Mouse (Mus musculus) heart, embryonic 11.5 days (tissue): Measurements from ENCODE around the gene Mphosph9. TPM values are rescaled to one million over a fixed set of nuclear protein-coding genes. Genes with fewer than 3 reads are reported as not detected.
"Not testable (repeated sequence)": the region's sequence is repeated elsewhere in the genome, so short reads cannot be mapped to it uniquely, and the experiment has no call there.

Experiments
- ATAC-seq: fragments of 200-750 bp; cut with Nextera tagmentation; replicated peaks from 2 replicates; pipeline ENCODE4 v1.8.0; 2017; ENCODE audit warnings: moderate library complexity; ENCODE audit not compliant: insufficient number of reproducible peaks, low FRiP score, low TSS enrichment
- H3K27ac ChIP-seq: fragments of 300-500 bp; sonication (generic); 2 replicates; pipeline ENCODE4 v1.5.1; 2014; ENCODE audit warnings: mild to moderate bottlenecking, low read depth, low read length
- H3K27me3 ChIP-seq: fragments of 300-500 bp; sonication (generic); 2 replicates; pipeline ENCODE4 v1.6.1; 2014; ENCODE audit warnings: mild to moderate bottlenecking, low read length, mixed read lengths; ENCODE audit not compliant: control insufficient read depth, insufficient read depth
- H3K36me3 ChIP-seq: fragments of 300-500 bp; sonication (generic); 2 replicates; pipeline ENCODE4 v1.6.1; 2014; ENCODE audit warnings: mild to moderate bottlenecking, low read length, moderate library complexity, mixed read lengths; ENCODE audit not compliant: control insufficient read depth, insufficient read depth
- H3K4me1 ChIP-seq: fragments of 300-500 bp; sonication (generic); 2 replicates; pipeline ENCODE4 v1.6.1; 2014; ENCODE audit warnings: low read length; ENCODE audit not compliant: control insufficient read depth, insufficient read depth
- H3K4me2 ChIP-seq: fragments of 300-500 bp; sonication (generic); 2 replicates; pipeline ENCODE4 v1.6.1; 2014; ENCODE audit warnings: mild to moderate bottlenecking, moderate library complexity
- H3K4me3 ChIP-seq: fragments of 300-500 bp; sonication (generic); 2 replicates; pipeline ENCODE4 v1.5.1; 2014; ENCODE audit warnings: low read depth, low read length
- H3K9ac ChIP-seq: fragments of 300-500 bp; sonication (generic); 2 replicates; pipeline ENCODE4 v1.6.1; 2014; ENCODE audit warnings: mild to moderate bottlenecking, low read depth, low read length, moderate library complexity
- H3K9me3 ChIP-seq: fragments of 300-500 bp; sonication (generic); replicated peaks from 2 replicates; pipeline ENCODE4 v1.6.1; 2016; ENCODE audit warnings: low read length; ENCODE audit not compliant: control insufficient read depth
- WGBS: fragments of 180-500 bp; shearing (Covaris S2); extraction: QIAGEN DNeasy Blood & Tissue Kit; methylation state at CpG from one replicate; pipeline ENCODE4 v1.1.7; 2014; ENCODE audit not compliant: insufficient replicate concordance; 5-methylcytosine and 5-hydroxymethylcytosine counted together
- polyA plus RNA-seq: library from polyadenylated mRNA; unstranded; fragments of >200 nt; fragmentation: Nextera tagmentation; extraction: Ambion mirVana; gene quantifications from 2 replicates; pipeline ENCODE4 v1.2.1, GENCODE M21; 2014

Gene Mphosph9
- polyA plus RNA-seq = 11.5 and 15.5 TPM in 2 replicates

- under 1% methylated on average over 71 of the region's 72 CpGs for WGBS
- peak within 1 kb of the TSS; percentile 89 for H3K4me2 ChIP-seq
- no peaks in the 10 kb centered on the region for H3K36me3 ChIP-seq
- no peaks in the 10 kb centered on the region for H3K9me3 ChIP-seq
- H3K9ac ChIP-seq = peak within 1 kb of the TSS; percentile 86
- peak within 1 kb of the TSS; percentile 85 for H3K27ac ChIP-seq
- H3K27me3 ChIP-seq = no peaks in the 10 kb centered on the region
- peak; percentile 97 for ATAC-seq
- H3K4me3 ChIP-seq = peak within 1 kb of the TSS; percentile 57
- peaks cover 9% of the 10 kb centered on the region for H3K4me1 ChIP-seq
These were observed at the start of gene Mphosph9, which contains the start of gene 2810006K23Rik for GRCm38 (mm10) chr5:124327510-124328364. Gene Mphosph9, minus strand, starts transcription at chr5:124327972. Gene 2810006K23Rik, plus strand, starts transcription at chr5:124328089.

DNA sequence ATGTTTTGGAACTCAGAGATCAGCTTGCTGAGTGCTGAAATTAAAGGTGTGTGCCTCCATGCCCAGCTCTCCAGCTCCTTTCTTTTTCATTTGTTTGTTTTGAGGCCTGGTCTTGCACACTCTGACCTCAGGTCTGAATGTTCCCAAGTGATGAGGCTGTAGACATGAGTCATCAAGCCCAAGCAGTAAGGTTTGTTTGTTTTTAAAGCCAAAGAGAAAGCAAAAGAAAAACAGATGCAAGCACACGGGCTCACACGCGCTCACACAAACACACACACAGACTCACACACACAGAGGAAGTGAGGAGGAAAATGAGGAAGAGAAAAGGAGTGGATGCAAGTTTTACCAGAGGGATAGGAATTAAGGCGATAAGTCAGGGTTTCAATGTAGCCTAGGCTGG is 49.4 kb upstream of the Mphosph9 start:
- 85% methylated on average over 4 of the region's 4 CpGs for WGBS
- H3K27ac ChIP-seq = no peak overlapping the region
- H3K9me3 ChIP-seq = no peaks in the 10 kb centered on the region
- no peak overlapping the region for H3K4me2 ChIP-seq
- ATAC-seq = no peak
- no peak overlapping the region for H3K4me3 ChIP-seq
- H3K9ac ChIP-seq = no peak overlapping the region
- no peaks in the 10 kb centered on the region for H3K4me1 ChIP-seq
- no peaks in the 10 kb centered on the region for H3K27me3 ChIP-seq
- peaks cover 55% of the 10 kb centered on the region for H3K36me3 ChIP-seq

DNA sequence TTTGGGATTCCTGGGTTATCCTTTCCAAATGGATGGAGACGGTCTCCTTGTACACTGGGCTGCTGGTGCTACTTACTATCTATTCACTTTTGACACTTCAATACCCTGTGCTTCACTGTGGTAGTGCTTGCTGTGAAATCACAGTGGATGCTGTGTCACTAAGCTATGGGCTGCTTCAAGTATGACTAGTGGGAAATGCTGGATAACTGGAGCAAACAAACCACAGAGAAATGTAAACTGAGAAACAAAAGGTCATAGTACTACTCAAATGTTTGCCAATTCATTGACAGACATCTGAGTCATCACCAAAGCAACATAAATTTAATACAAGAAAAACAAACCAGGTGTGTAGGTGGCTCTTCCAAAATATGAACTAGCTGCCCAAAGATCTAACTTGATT is 48.6 kb upstream of the Mphosph9 start:
- no peak overlapping the region for H3K4me2 ChIP-seq
- H3K9me3 ChIP-seq = no peaks in the 10 kb centered on the region
- no peaks in the 10 kb centered on the region for H3K27me3 ChIP-seq
- no peaks in the 10 kb centered on the region for H3K4me1 ChIP-seq
- no peak overlapping the region for H3K27ac ChIP-seq
- no peak overlapping the region for H3K9ac ChIP-seq
- WGBS = 86% methylated on average over 1 of the region's 1 CpGs
- no peak overlapping the region for H3K4me3 ChIP-seq
- no peak for ATAC-seq
- H3K36me3 ChIP-seq = peaks cover 49% of the 10 kb centered on the region

DNA sequence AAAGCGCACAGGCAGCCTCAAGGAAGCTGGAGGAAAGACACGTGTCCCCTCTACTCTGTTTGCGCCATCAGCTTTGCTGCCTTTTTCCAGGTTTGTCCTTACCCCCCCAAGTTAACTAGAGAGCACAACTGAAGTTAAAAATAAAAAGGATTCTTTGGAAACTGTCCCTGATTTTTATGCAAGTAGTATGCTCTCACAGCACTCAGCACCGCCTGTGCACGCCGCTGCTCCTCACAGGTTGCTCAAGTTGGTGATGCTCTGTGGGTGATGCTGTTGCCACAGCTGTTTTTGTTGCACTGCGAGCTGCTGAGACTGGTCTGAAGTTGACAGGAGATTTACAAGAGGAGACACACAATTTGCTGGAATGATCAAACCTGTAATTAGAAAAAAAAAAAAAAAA is 46.5 kb upstream of the Mphosph9 start:
- WGBS = 94% methylated on average over 7 of the region's 7 CpGs
- Histone ChIP-seq H3K9me3 (no peaks in the 10 kb centered on the region), H3K27ac (no peak overlapping the region), H3K36me3 (peaks cover 50% of the 10 kb centered on the region), H3K4me2 (no peak overlapping the region), H3K4me1 (no peaks in the 10 kb centered on the region), H3K9ac (no peak overlapping the region), H3K4me3 (no peak overlapping the region), H3K27me3 (no peaks in the 10 kb centered on the region)
- ATAC-seq = no peak

DNA sequence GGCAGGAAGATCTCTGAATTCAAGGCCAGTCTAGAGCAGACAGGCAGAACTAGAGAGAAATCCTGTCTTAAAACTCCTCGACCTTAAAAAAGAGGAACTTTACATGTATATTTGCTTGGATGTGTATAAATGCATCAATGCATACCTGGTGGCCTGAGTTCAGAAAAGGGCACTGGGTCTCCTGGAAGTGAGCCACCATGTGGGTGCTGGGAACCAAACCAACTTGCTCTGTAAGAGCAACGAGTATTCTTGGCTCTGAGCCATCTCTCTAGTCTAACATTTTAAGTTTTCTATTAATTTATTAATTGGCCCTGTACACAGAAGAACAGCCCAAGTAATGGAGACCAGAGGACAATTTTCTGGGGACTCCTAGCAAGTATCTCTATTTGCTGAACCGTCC is 38.9 kb upstream of the Mphosph9 start:
- Histone ChIP-seq H3K27me3 (no peaks in the 10 kb centered on the region), H3K9me3 (no peaks in the 10 kb centered on the region), H3K27ac (no peak overlapping the region), H3K4me1 (no peaks in the 10 kb centered on the region), H3K4me2 (no peak overlapping the region), H3K9ac (no peak overlapping the region), H3K4me3 (no peak overlapping the region), H3K36me3 (peaks cover 11% of the 10 kb centered on the region)
- ATAC-seq = no peak
- WGBS = 87% methylated on average over 3 of the region's 3 CpGs

GRCm38 (mm10) chr5:124365754-124366153 is 38.0 kb upstream of the Mphosph9 start:
- Histone ChIP-seq H3K27ac (no peak overlapping the region), H3K4me3 (no peak overlapping the region), H3K36me3 (peaks cover 7% of the 10 kb centered on the region; the same call in 1 of the 2 replicates), H3K9ac (no peak overlapping the region), H3K9me3 (no peaks in the 10 kb centered on the region), H3K27me3 (no peaks in the 10 kb centered on the region), H3K4me2 (no peak overlapping the region), H3K4me1 (no peaks in the 10 kb centered on the region)
- ATAC-seq = no peak
- 88% methylated on average over 2 of the region's 2 CpGs for WGBS

DNA sequence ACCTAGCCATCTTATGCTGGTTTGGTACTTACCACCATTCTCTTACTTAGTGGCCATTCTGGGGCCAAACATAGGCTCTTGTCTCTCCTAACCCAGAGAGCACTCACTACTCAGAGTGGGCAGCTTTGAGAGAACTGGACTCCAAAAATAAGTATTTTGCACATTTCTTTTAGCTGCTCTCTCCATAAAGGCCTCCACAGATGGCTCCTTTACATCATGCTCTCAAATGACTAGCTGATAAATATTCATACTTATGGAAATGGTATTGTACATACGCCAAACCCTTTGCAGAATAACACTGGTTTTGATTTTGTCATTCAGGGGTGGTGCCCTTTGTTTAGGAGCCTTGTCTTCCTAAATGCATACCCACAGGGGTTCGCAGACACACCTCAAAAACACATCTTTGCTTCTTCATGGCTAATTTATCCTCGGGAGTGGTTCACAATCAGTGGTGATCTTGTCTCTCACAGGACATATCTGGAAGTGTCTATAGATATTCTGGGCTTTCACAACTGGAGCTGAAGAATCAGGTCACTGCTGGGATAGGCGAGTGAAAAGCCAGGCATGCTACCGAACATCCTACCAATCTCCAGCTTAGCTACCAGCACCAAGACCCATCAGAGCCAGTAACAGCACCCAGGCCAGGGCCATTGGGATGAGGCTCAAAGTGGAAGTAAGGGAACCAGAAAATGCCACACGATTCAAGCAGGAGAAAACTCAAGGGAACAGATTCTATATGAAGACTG is 36.6 kb upstream of the Mphosph9 start:
- Histone ChIP-seq H3K4me1 (no peaks in the 10 kb centered on the region), H3K27me3 (no peaks in the 10 kb centered on the region), H3K4me3 (no peak overlapping the region), H3K36me3 (no peaks in the 10 kb centered on the region), H3K27ac (no peak overlapping the region), H3K4me2 (no peak overlapping the region), H3K9ac (no peak overlapping the region), H3K9me3 (no peaks in the 10 kb centered on the region)
- 87% methylated on average over 6 of the region's 6 CpGs for WGBS
- no peak for ATAC-seq

DNA sequence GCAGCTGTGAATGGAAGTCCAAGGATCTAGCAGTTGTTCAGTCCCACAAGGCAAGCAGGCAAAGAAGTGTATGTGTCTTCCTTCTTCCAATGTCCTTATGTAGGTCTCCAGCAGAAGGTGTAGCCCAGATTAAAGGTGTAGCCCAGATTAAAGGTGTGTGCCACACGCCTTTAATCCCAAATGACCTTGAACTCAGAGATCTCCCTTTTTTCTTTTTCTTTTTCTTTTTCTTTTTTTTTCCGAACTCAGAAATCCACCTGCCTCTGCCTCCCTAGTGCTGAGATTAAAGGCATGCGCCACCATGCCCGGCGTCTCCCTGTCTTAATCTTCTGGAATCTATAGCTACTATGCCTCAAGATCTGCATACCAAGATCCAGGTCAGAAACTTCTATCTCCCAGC is 35.2 kb upstream of the Mphosph9 start, which contains the start of gene Cdk2ap1:
Gene Cdk2ap1 (minus strand): TSS at position 101 of the 400 bp plus-strand sequence.
- ATAC-seq, H3K9me3 ChIP-seq, H3K27ac ChIP-seq, H3K4me3 ChIP-seq, H3K4me2 ChIP-seq, H3K36me3 ChIP-seq, H3K27me3 ChIP-seq, H3K9ac ChIP-seq, H3K4me1 ChIP-seq: not testable (repeated sequence)
- WGBS = 90% methylated on average over 5 of the region's 5 CpGs
